Mouse (Mus musculus): Measurements from ENCODE around the gene Gm20661. TPM values are rescaled to one million over a fixed set of nuclear protein-coding genes. Genes with fewer than 3 reads are reported as not detected.
A peak's percentile ranks its signal among the peaks of the same experiment; 100 is the strongest.

Gm20661 gene
- polyA plus RNA-seq, 2 experiments from 2014 or later, result not detected

DNA sequence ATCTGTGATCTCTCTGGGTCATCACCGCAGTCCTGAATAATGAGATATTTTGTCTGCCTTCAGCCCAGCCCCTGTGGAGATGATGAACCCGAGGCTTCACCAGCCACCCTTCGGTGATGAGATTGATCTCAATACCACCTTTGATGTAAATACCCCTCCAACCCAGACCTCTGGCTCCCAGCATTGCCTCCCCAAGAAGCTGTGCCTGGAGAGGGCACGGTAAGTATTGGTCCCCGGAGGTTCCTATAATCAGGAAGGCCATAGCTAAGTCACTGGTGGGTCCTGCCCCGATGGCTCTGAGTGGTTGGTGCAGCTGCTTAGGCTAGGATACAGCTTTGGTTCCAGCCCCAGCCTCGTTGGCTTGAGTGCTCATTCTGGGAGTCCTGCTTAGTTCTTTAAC is 14.3 kb upstream of the Gm20661 start:
- no peak for ATAC-seq

DNA sequence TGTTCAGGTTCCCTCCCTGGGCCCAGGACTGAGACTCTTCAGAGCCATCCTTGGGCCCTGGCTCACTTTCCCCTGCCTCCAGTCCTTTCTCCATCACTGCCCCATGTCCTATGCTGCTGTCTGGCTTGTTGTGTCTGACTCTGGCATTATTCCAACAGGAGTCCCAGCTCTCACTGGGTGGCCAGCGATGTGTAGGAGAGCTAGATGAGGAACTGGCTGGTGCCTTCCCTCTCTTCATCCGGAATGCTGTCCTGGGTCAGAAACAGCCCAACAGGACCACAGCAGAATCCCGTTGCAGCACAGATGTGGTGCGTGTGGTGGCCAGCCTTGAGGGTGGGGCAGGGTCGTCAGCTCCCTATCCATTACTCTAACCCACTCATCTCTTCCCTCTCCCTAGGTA is 12.5 kb upstream of the Gm20661 start:
- ATAC-seq, result no peak

DNA sequence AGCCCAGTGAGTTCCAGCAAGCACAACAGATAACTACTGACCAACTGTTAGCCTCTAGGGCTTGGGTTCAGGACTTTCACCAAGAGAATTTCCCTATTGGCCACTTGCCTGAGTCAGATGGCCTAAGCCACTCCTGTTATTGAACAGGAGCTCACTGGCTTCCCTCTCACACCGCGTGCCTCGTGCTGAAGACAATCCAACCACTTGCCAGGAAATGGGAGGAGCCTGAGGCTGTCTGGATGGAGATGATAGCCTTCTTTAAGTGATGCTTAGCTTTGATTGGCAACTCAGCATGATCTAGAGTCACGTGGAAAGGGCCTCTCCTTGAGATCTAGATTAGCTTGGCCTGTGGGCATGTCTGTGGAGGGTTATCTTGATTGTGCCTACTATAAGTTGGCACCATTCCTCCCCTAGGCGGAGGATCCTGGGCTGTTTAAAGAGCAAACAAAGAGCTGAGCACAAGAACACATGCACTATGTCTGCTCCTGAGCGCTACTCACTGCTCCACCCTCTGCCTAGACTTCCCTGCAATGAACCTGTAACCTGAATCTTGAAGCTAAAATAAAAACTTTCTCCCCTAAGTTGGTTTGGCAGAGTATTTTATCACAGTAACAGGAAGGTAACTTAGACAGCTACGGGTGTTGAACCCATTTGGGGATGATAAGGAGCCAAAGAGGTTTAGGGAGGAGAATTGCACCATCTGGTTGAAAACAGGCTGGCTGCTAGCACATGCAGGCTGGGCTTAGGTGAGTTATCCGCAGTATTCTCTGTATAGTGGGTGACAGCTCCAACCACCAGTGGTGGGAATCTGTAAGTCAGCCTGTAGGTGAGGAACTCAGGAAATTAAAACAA is 10.9 kb upstream of the Gm20661 start:
- ATAC-seq, result no peak

DNA sequence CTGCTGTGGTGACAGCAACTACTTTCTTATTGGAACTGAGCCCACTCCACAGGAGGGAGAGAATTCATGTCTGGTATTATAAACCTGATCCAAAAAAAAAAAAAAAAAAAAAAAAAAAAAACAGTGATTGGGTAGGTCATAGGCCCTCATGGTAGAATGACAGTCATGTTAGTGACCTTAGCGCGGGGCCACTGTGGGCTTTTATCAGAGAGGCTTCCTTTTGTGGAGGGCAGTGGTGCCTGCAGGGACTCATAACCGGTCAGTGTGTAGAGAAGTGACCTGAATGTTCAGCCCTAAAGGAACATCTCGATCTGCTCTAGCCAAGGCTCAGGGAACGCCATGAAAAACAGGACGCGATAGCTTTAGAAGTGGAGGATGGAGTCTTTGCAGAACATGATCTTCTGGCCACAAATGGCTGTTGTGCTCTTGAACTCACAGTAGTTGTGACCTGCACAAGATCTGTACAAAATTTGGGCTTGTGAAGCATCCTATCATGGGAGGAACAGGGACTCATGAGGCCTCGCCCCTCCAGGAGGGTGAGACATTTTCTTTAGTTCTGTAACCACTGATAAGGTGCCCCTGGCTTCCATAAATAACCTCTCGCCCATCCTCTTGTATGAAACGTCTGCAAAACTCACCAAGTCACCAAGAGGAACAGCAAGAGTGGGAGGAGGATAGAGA is 8.2 kb upstream of the Gm20661 start:
- ATAC-seq, result no peak

DNA sequence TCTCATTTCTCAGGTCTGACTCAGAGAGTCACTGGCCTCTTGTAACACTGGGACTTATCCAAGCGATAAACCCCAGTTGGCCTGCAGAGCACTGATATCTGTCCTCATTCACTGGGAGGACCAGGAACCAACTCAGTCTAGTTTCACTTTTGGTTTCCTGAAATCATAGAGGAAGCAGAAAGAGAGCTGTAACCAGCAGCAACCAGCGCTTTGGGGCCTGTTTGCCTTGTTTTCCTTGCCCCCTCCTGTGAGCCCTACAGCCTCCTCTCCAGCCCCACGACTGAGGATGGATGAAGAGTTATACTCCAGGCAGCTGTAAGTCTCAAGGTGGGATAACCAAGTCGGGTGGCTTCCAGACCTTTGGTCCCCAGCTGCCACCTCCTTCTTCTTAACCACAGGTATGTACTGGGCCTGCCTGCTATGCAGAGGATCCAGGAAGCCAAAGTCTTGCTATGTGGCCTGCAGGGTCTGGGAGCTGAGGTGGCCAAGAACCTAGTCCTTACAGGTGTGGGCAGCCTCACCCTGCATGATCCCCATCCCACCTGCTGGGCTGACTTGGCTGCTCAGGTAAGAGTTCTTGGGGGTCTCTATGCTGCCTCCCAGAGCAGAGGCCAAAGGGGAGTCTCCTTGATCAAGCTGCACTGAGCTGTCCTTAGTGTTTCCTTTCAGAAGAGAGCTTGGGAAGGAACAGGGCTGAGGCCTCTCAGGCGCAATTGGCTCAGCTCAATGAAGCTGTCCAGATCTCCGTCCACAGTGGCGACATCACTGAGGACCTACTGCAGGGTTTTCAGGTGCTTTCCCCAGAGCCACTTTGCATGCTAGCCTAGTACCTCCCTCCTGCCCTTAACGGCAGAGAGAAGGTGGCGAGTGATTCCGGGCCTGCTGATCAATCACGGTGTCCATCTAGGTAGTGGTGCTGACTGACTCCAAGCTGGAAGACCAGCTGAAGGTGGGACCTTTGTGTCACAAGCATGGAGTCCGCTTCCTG is 7.2 kb upstream of the Gm20661 start, which contains the start of gene Uba7:
TSS of gene Uba7 (plus strand) at position 107 of the 988 bp plus-strand sequence.
- ATAC-seq, result peak; percentile 93

DNA sequence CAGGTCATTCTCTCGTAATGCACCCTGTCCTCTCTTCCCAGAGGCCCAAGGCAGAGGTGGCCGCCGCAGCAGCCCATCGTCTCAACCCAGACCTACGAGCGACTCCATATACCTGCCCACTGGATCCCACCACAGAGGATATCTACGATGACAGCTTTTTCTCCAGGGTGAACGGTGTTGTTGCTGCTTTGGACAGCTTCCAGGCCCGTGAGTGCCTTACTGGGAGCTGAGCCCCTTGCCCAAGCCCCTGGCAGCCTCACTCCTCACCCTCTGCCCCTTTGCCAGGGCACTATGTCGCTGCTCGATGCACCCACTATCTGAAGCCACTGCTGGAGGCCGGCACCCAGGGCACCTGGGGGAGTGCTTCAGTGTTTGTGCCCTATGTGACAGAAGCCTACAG is 4.0 kb upstream of the Gm20661 start:
- no peak for ATAC-seq

DNA sequence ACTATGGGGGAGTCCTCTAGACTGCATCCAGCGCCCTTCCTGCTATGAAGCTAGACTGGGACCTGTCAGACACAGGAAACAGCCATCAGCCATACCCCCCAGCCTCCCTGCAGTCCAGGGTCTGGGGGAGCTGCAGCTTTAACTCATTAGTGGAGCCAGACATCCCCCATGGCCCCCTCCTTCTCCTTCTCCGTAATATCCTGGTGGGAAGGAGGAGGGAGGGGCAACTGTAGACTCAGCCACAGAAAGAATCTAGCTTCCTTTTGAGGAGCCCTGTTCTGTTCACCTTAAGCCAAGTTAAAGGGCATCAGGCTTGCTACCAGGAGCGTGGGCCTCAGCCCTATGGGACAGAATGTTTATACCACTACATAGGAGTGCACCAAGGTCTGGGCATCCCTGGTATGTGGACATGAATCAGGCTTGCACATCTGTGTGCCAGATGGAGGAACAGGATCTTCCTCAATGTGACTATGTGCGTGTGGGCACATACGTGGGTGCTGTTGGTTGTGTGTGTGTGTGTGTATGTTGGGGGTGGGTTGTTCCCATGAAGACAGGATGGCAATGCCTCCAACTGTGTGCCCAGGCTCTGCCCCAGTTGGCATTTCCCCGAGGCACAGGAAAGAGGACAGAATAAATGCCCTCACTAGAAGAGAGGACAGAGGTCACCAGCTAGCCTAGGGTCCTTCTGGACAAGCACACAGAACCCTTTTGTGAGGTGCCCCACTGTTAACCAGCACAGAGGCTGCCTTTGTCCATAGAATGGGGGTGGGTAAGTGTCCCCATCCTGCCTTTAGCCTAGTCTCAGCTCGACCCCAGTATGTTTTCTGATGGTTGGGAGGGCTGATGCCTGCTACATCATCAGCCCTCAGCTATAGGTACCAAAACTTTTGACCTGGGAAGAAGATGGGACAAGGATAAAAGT is 913 bp upstream of the Gm20661 start:
- ATAC-seq, result no peak

DNA sequence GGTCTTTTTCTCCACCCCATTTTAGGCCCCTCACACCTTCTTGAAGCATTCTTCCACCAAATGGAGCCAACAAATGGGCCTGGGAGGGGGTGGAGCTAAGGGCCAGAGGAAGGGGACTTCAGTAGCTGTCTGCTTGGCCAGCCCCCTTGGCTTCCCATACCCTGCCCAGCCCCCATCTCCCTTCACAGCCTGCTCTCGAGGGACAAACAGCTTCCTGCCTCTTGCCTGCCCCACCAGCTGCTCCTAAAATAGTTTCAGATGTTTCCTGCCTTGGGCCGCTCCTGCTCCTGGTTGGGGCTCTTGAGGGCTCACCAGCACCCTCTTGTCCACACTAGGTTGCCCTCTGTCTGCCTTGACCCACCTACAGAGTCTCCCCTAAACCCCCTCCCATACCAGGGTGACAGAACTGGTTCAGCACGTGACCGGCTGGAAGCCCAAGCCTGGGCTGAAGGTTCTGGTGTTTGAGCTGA is 598 bp downstream of the Gm20661 start:
- no peak for ATAC-seq

DNA sequence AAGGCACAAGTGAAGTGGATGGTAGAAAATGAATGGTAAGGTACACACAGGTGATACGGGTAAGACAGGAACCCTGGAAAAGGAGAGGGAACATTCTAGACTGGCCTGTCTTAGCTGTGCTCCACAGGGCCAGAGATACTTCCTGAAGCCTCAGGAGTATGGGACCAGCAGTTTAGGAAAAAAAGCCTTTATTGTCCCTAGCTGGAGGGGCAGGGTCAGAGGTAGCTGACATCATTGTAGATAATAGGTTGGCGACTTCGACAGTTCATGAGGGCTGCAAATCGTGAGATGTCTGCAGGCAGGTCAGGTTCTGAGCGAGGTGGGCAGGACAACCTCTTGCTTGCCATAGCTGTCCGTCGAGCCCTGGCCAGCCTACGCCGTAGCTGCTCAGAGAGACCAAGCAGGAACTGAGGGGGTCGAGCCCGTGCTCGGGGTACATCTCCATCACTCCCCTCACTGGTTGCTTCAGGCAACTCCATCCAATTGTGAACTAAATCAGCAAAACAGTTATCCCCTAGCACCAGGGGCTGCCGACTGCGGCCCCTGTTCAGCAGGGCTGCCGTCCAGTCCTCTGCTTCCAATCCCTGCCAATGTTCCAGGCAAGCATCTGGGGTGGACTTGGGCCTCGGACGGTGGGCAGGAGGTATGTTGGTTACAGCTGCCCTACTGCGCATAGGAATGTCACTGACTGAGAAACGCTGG is 1.3 kb downstream of the Gm20661 start:
- no peak for ATAC-seq

DNA sequence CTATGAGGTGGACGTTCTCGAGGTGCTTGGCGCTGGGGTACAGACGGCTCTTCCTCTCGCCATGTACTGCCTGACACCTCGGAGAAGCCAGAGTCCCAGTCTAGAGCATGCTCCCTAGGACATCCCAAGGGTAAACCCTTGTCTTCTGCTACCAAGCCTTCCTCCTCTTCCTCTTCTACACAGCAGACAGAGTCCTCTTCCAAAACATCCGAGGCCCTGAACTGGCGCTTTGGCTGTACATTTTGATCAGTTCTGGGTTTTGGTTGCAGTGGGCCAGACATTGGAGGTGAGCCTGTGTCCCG is 1.8 kb downstream of the Gm20661 start:
- no peak for ATAC-seq

DNA sequence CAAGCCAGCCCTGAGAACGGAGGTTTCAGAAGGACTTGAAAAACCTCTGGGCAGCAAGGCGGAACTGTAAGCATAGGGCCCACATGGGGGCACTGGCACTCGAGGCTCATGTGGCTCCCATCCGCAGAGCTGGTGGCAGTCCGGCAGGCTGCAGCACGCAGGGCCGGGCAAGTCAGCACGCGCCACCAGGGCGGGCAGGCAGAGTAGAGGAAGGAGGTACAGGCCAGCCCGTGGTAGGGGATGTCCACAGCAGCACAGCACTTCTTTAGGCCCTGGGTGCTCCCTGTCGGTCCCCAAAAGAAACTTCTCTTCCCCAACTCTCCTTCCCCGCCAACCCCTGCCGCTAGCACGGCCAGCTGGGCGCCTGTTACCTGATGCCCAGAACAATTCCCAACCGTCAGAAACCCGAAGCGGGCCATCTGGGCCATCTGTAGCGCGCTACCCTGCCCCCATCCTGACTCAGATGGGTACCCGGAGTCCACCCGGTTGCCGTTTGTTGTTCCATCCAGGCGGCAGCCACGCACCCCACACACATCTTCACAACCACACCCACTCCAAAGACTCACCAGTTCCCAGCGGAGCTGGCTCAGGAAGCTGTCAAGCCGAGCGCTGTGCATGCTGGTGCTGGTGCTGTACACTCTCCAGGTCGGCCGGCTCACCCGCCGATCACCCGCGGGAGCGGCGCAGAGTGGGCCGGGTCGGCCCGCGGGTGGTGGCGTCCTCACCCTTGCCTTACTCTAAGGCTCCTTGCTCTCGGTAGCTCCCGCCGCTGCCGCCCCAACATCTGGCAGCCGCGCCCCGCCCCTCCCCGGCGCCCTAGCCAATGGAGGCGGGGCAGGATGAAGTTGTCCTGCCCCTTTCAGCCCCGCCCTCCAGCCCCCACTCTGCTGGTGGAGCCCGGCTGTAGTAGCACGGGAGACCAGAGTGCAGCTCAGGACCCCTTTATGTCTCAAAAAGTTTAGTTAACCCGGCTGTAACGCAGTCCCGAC is 2.6 kb downstream of the Gm20661 start, which contains the start of gene Inka1:
TSS of gene Inka1 (minus strand) at position 749 of the 989 bp plus-strand sequence.
- peak; percentile 86 for ATAC-seq

DNA sequence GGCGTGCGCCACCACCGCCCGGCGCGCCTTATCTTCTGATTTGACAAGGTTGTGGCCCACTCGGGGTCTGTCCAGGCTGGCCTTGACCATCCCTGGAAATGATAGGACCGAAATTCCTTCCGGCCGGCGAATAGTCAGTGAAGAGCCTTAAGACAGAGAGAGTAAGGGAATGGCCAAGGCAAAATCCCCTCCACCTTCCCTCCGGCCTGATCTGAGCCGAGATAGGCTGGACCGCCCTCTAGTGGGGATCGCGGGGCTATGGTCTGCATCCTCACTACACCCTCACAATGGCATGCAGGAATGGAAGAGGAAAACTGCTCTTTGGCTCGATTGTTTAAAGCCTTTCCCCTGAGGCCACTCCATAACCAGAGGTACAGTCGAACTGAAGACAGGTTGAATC is 3.5 kb downstream of the Gm20661 start:
- ATAC-seq, result peak; percentile 30

DNA sequence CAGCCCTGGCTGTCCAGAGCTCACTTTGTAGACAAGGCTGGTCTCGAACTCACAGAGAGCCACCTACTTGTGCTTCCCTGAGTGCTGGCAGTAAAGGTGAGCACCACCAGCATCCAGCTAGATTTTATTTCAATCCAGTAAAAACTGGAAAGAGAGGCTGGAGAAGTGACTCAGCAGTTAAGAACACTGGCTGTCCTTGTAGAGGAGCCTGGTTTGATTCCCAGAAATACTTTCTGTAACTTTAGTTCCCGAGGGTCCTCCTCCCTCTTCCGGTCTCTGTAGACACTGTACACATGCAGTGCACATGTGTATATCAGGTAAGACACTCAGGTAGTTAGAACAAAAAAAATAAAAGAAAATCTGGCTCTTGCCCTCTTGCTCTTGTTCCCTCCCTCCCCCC is 5.1 kb downstream of the Gm20661 start:
- ATAC-seq, result no peak

DNA sequence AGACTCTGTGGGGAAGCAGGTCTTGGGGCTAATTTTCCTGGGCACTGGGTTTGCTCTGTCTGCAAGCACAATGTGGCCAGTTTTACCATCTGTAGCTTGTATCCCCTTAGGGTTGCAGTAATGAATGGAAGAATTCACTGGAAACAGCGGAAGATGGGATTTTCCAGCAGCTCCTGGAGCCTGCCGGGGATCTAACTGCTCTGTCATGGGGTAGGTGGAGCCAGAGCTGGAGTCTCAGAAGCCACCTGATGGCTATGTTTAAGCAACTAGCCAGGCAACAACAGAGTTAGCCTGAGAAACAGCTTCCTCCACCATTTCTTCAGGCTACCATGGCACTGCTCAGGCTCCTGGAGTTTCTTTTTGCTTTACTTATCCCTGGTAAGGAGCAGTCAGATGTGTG is 9.3 kb downstream of the Gm20661 start, which contains the start of gene Cdhr4:
TSS of gene Cdhr4 (plus strand) at position 301 of the 400 bp plus-strand sequence.
- ATAC-seq, result no peak

DNA sequence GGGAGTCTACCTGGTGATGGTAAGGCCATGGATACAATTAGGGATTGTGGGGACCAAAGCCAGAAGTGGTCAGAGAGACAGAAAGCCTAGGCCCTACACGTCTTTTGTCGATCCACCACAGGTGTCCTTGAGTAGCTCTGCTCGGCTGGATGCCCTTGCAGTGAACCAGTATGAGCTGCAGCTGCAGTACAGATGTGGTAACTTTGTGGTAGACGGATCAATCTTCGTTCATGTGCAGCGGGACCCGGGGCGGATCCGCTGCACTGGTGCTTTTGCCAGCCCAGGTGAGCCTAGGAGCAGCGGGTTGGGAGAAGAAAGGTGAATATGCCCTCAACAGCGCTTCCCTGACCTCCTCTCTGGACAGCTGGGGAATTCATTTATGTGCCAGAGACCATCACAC is 10.2 kb downstream of the Gm20661 start:
- ATAC-seq, result no peak

DNA sequence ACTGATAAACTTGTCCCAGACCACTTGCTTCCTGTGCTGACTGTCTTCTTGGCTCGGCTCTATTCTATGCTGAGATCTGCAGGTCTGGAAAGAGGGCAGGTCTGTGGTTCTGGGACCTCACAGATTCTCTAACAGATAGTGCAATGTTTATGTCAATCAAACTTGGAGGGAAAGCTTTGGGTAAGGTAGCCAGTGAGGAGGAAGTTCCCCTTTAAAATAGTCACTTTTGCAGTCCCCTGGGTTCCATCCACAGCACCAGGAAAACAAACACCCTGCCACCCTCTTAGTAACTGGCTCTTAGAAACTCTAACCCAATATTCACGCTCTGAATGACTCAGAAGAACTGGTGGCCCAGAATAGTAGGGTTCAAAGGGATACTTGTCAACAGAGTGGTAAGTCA is 11.6 kb downstream of the Gm20661 start:
- no peak for ATAC-seq

DNA sequence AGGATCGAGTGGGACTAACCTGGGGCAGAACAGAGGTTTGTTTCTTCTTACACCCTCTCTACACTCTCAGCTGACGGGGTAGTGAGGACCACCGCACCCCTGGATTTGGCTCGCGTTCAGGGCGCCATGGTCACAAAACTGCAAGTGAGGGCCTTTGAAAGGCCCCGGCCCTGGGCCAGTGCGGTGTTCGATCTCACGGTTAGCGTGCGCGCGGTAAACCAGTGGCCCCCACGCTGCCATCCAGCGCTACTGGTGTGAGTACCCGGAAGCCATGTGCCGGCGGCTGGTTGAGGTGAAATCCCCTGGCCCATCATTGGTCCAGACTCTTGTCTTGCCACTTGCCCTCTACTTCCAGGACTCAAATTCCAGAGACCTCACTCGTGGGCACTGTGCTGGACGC is 12.7 kb downstream of the Gm20661 start:
- ATAC-seq, result no peak

DNA sequence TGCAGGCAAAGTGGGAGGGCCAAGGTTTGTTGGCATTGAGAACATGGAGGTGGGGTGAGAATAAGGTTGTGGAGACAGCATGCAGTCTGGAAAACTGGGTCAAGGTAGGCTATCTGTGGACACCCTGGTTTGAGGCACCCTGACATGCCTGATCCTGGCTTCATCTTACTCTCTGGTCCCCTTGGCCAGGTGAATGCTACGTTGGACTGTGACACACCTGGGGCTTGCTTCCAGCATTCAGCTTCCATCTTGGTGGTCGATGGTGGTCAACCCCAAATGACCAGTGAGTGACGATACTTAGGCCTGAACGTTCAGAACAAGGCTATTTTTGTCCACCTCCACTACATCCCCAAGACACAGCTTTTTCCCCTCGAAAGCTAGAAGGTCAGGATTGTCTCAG is 13.2 kb downstream of the Gm20661 start, which contains the start of gene Gm20662:
TSS of gene Gm20662 (plus strand) at position 301 of the 400 bp plus-strand sequence.
- no peak for ATAC-seq
